Mouse (Mus musculus) myocyte (in vitro differentiated cells): ENCODE results near the gene Heatr3. TPM values are rescaled to one million over a fixed set of nuclear protein-coding genes. Genes with fewer than 3 reads are reported as not detected.

Source experiments
- H3K27me3 ChIP-seq: one replicate; pipeline ENCODE4 v1.6.1; 2011; ENCODE audit not compliant: control insufficient read depth, insufficient read depth, insufficient read length
- H3K36me3 ChIP-seq: one replicate; pipeline ENCODE4 v1.6.1; 2011; ENCODE audit not compliant: control insufficient read depth, insufficient read depth
- H3K4me2 ChIP-seq: one replicate; pipeline ENCODE4 v1.6.1; 2011; ENCODE audit warnings: low read depth, control low read depth
- H3K4me3 ChIP-seq: one replicate; pipeline ENCODE4 v1.5.1; 2011; ENCODE audit warnings: mild to moderate bottlenecking, control low read depth, moderate library complexity
- H3K79me2 ChIP-seq: one replicate; pipeline ENCODE4 v1.6.1; 2011; ENCODE audit not compliant: control insufficient read depth, insufficient read depth
- H3ac ChIP-seq: one replicate; pipeline ENCODE4 v1.6.1; 2011; ENCODE audit not compliant: control insufficient read depth, insufficient read length
- CEBPB ChIP-seq: IDR thresholded peaks from 2 replicates; pipeline ENCODE4 v1.6.1; 2011; ENCODE audit warnings: mild to moderate bottlenecking, moderate library complexity; ENCODE audit not compliant: poor library complexity, insufficient read depth, severe bottlenecking
- E2F4 ChIP-seq: IDR thresholded peaks from one replicate; pipeline ENCODE4 v1.6.1; 2011; ENCODE audit warnings: mild to moderate bottlenecking, control low read depth, moderate library complexity; ENCODE audit not compliant: insufficient read depth
- MAX ChIP-seq: IDR thresholded peaks from one replicate; pipeline ENCODE4 v1.6.1; 2011; ENCODE audit warnings: low read depth, mild to moderate bottlenecking, control low read depth
- MYOD1 ChIP-seq, 3 experiments: IDR thresholded peaks; one replicate each; pipeline ENCODE4 v1.6.1; 2011; ENCODE audit warnings: control low read depth in 2 of 3, low read depth in 2 of 3, mild to moderate bottlenecking in 2 of 3, moderate library complexity in 1 of 3; ENCODE audit not compliant: insufficient read length in 2 of 3, control insufficient read depth in 1 of 3
- MYOG ChIP-seq, 3 experiments: IDR thresholded peaks; one replicate each; pipeline ENCODE4 v1.6.1; 2011; ENCODE audit warnings: control low read depth in 2 of 3, low read depth in 2 of 3, mild to moderate bottlenecking in 2 of 3; ENCODE audit not compliant: insufficient read length in 2 of 3, control insufficient read depth in 1 of 3, insufficient read depth in 1 of 3
- POLR2A ChIP-seq: IDR thresholded peaks from one replicate; pipeline ENCODE4 v1.6.1; 2011; ENCODE audit warnings: low read depth, mild to moderate bottlenecking, control low read depth, moderate library complexity; ENCODE audit not compliant: insufficient read length
- POLR2AphosphoS2 ChIP-seq: IDR thresholded peaks from one replicate; pipeline ENCODE4 v1.6.1; 2011; ENCODE audit warnings: low read depth, control low read depth; ENCODE audit not compliant: insufficient read length
- REST ChIP-seq: IDR thresholded peaks from one replicate; pipeline ENCODE4 v1.6.1; 2011; ENCODE audit warnings: mild to moderate bottlenecking, control low read depth, moderate library complexity; ENCODE audit not compliant: insufficient read depth, insufficient read length
- SRF ChIP-seq: IDR thresholded peaks from one replicate; pipeline ENCODE4 v1.6.1; 2011; ENCODE audit warnings: low read depth; ENCODE audit not compliant: control insufficient read depth, insufficient read length
- TCF12 ChIP-seq: IDR thresholded peaks from one replicate; pipeline ENCODE4 v1.6.1; 2011; ENCODE audit warnings: mild to moderate bottlenecking, control low read depth; ENCODE audit not compliant: poor library complexity, insufficient read depth, severe bottlenecking
- TCF3 ChIP-seq: IDR thresholded peaks from one replicate; pipeline ENCODE4 v1.6.1; 2011; ENCODE audit warnings: low read depth, control low read depth; ENCODE audit not compliant: insufficient read length
- USF1 ChIP-seq: IDR thresholded peaks from one replicate; pipeline ENCODE4 v1.6.1; 2011; ENCODE audit warnings: low read depth, mild to moderate bottlenecking, control low read depth, moderate library complexity
- polyA plus RNA-seq: library from polyadenylated mRNA; unstranded; fragments of >200 nt; fragmentation: generic; extraction: Trizol; gene quantifications from one replicate; pipeline ENCODE4 v1.2.1, GENCODE M21; 2012; ENCODE audit warnings: missing spikeins

Heatr3 gene
- polyA plus RNA-seq, result 22.3 TPM

- TF ChIP-seq MAX (no peak), CEBPB (no peak), POLR2AphosphoS2 (peak; percentile 98), SRF (no peak), POLR2A (peak; percentile 88)
- Histone ChIP-seq H3ac (peak within 1 kb of the TSS; percentile 67), H3K4me2 (peak within 1 kb of the TSS; percentile 88), H3K79me2 (peaks cover 27% of the 10 kb centered on the region), H3K36me3 (peaks cover 12% of the 10 kb centered on the region), H3K4me3 (peak within 1 kb of the TSS; percentile 61), H3K27me3 (no peaks in the 10 kb centered on the region)
These were observed at the start of gene Heatr3 for GRCm38 (mm10) chr8:88137748-88138484. Heatr3 (plus strand) TSS chr8:88137855.

GRCm38 (mm10) chr8:88088006-88088405 lies 49.6 kb upstream of the Heatr3 start:
- no peak overlapping the region for H3ac ChIP-seq
- no peak overlapping the region for H3K4me3 ChIP-seq
- TF ChIP-seq MYOG (IDR thresholded peaks at IDR 0.05; ENCODE audit: control insufficient read depth in 1 of 3, insufficient read depth in 1 of 3, insufficient read length in 2 of 3, low read depth in 2 of 3) (no peak), SRF (no peak)
- H3K27me3 ChIP-seq, result no peaks in the 10 kb centered on the region
- no peaks in the 10 kb centered on the region for H3K36me3 ChIP-seq
- no peak overlapping the region for H3K4me2 ChIP-seq
- H3K79me2 ChIP-seq, result no peaks in the 10 kb centered on the region

GRCm38 (mm10) chr8:88091661-88092060 lies 46.0 kb upstream of the Heatr3 start:
- H3K36me3 ChIP-seq, result no peaks in the 10 kb centered on the region
- peak overlapping the region; percentile 2 for H3K4me2 ChIP-seq
- H3ac ChIP-seq, result no peak overlapping the region
- TF ChIP-seq POLR2AphosphoS2 (no peak), REST (no peak)
- no peaks in the 10 kb centered on the region for H3K79me2 ChIP-seq
- no peaks in the 10 kb centered on the region for H3K27me3 ChIP-seq
- no peak overlapping the region for H3K4me3 ChIP-seq

DNA sequence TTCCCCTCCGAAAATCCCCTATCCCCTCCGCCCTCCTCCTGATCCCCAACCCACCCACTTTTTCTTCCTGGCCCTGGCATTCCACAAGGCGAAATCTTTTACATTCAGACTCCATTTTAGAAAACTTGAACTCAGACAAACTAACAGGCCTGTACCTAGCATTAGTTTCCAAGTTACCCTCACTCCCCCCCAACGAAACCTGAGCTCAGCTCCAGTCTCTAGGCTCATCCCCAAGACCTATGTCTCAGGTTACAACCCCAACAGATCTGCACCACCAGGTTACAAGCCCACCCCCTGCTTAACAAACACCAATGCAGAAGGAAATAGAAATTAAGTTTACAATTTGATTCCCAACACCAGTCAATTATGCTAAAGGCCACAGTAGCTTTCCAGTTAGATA lies 44.3 kb upstream of the Heatr3 start:
- H3K36me3 ChIP-seq, result no peaks in the 10 kb centered on the region
- TF ChIP-seq MYOG (IDR thresholded peaks at IDR 0.05; ENCODE audit: control insufficient read depth in 1 of 3, insufficient read depth in 1 of 3, insufficient read length in 2 of 3, low read depth in 2 of 3) (no peak), USF1 (no peak)
- no peaks in the 10 kb centered on the region for H3K79me2 ChIP-seq

DNA sequence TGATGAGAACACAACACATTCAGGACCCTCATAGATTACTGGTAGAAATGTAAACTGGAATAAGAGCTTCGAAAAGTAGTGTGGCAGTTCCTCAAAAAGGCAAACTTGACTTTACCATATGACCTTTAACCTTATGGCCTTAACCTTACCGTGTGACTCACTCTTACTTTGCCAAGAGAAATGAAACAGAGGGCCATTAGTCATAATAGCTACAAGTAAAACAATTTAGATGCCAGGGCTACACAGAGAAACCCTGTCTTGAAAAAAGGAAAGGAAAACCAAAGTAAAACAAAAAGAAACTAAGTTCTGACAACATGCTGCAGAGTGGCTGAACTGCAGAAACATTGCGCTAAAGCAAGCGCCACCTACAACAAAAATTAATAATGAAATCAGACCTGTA lies 38.8 kb upstream of the Heatr3 start:
- H3K79me2 ChIP-seq, result no peaks in the 10 kb centered on the region
- no peak overlapping the region for H3ac ChIP-seq
- H3K36me3 ChIP-seq, result no peaks in the 10 kb centered on the region
- TF ChIP-seq REST (no peak), MYOD1 (IDR thresholded peaks at IDR 0.05; ENCODE audit: control insufficient read depth in 1 of 3, insufficient read length in 2 of 3, low read depth in 2 of 3) (no peak), TCF12 (no peak), POLR2A (no peak), SRF (no peak), TCF3 (no peak), CEBPB (no peak), E2F4 (no peak), USF1 (no peak), POLR2AphosphoS2 (no peak), MAX (no peak), MYOG (IDR thresholded peaks at IDR 0.05; ENCODE audit: control insufficient read depth in 1 of 3, insufficient read depth in 1 of 3, insufficient read length in 2 of 3, low read depth in 2 of 3) (no peak)
- H3K27me3 ChIP-seq, result no peaks in the 10 kb centered on the region
- H3K4me3 ChIP-seq, result no peak overlapping the region
- peak overlapping the region; percentile 0 for H3K4me2 ChIP-seq

More for the DNA sequence above, 44.3 kb upstream of the Heatr3 start:
- Histone ChIP-seq H3K4me2 (no peak overlapping the region), H3K27me3 (no peaks in the 10 kb centered on the region), H3ac (no peak overlapping the region), H3K4me3 (no peak overlapping the region)

DNA sequence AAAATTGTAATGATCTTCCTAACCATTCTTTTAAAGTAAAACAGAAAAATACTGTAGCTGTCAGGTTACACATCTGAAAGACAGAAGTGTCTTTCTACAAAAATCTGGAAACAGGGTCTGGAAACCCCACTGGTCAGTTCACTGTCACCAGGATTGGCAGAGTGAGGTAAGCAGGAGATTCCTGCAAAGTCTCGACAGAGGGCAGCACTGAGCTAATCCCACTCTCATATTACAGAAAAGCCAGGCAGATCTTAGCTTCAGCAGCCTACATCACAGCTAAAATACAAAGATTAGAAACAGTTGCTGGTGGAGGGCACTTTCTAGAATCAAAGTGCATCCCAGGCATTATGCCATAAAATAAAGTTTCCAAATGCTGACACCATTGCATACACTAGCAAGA lies 38.1 kb upstream of the Heatr3 start:
- TF ChIP-seq TCF3, result no peak
- Histone ChIP-seq H3K36me3 (no peaks in the 10 kb centered on the region), H3K4me3 (no peak overlapping the region), H3K4me2 (peak overlapping the region; percentile 0), H3K79me2 (no peaks in the 10 kb centered on the region), H3K27me3 (no peaks in the 10 kb centered on the region), H3ac (no peak overlapping the region)
